Mouse (Mus musculus): Measurements from ENCODE around the gene Cdpf1.

GRCm38 (mm10) chr15:85811535-85812277 lies at the start of gene Cdpf1:
- TF ChIP-seq CTCF (conservative IDR thresholded peaks at IDR 0.05; ENCODE audit: low read length) (no peak), NANOG (IDR thresholded peaks at IDR 0.05; ENCODE audit: borderline replicate concordance, low read length) (no peak)

Data from E14TG2a.4 (cell line).